Mouse (Mus musculus) B cell, adult 2 months (primary cell): Measurements from ENCODE around the gene Cfap99.

Experiments
- DNase-seq, 2 experiments: peaks; one replicate each; pipeline ENCODE4 v3.0.0; 2022

The Cfap99 gene

DNA sequence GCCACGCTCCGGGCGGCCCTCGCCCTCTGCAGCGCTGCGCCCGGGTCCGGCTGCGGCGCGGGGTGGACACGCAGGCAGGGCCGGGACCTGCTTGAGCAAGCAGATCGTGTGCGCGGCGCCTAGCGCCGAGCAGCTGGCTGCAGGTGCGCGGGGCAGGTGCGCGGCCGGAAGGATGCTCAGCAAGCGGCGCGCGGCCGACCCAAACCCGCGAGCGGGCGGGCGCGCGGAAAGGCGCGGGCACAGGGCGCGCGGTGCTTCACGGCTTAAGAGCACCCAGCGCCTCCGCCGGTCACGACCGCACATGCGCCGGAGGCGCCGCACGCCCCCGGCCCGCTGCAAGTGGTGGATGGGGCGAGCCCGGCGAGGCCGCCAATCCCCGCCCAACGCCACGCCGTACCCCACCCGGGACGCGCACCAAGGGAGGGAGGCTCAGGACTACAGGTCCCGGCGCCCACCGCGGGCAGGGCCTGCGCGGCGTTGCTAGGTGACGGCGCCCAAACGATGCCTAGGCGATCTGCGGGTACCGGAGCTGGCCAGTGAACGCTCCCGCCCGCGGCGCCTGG is at the start of gene Cfap99, which contains the start of gene Zfyve28:
TSS of gene Cfap99 (plus strand) at position 447 of the 563 bp plus-strand sequence.
TSS of gene Zfyve28 (minus strand) at position 296 of the 563 bp plus-strand sequence.
- DNase-seq, result peak; percentile 36 to 43

DNA sequence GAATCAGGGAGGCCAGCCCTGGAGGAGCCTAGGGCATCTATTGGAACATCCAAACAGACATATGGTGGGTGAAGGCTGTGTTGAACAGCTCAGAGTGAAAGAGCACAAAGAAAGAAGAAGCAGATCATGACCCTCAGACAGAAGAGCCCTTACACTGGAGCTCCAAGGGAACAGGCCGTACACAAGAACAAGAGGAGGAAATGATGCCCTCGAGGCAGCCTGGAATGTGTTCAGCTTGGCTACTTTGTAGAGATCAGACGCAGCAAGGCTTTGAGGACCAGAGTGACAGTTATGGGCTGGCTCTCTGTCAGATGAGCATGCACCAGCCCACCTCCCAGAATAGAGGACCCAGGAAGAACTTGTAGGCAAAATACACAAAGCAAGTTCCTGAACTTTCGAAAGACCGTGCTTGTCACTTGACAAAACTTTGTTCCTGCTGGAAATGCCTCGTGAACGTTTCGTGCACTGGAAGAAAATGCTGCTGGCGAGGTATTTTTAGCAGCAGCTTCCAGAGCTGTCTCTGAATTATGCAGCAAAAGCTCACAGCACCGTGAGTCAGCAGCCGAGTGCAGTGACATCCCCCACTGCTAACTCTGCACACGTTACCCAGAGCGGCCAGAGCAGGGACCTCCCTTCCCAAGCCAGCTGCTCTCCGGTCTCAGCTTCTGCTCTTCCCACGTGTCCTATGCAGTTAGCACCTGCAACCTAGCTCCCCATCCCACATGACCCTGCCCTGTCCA is 46.0 kb upstream of the Cfap99 start:
- DNase-seq, result no peak

DNA sequence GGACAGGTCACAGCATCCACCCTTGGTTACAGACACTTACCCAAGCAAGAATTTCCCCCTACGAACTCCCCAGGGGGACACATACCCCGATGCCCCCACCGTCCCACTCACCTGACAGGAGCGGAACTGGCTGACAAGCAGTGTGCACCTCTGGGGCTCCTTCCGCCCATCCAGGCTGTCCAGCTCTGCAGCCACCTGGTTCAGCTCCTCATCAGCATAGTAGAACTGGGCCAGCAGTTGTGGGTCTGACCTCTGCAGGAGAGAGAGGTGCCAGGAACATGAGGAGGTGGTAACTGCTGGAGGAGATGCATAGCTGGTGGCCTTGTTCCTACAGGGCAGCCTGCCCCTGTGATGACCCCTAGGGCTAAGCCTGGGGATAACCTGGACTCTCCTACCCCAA is 45.3 kb upstream of the Cfap99 start:
- DNase-seq, result no peak

DNA sequence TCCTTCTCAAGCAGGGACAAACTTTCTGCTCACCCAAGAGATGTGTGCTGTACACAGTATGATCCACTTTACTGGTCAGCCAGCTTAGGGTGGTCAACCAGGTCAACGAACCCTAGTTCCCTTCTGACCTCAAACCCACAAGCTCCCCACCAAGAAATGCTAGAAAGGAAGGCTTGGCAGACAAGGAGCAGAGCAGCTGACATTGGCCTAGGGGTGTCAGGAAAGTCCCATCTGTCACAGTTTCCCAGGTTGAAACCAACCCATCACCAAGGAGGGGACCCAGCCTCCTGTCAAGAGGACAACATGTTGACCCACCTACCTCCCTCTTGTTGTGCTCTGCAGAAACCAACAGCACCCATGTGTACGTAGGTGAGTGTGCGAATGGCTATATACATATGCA is 42.0 kb upstream of the Cfap99 start:
- no peak for DNase-seq

DNA sequence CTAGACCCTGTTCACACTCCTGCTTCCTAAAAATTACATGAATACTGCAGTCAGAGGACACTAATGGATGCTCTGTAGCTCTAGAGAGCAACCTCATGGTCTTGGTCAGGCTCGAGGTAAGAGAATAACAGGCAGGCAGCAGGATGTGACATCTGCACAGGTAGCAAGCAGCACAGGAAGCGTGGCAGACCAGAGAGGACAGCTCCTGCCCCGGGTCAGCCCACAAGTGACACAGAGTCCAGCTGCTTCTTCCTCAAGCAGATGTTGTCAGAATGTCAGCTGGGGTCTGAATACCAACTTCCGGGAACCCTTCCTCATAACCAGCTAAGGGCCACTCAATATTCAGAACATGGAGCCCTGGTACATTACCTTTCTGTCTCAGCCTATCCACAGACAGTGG is 39.3 kb upstream of the Cfap99 start:
- no peak for DNase-seq

DNA sequence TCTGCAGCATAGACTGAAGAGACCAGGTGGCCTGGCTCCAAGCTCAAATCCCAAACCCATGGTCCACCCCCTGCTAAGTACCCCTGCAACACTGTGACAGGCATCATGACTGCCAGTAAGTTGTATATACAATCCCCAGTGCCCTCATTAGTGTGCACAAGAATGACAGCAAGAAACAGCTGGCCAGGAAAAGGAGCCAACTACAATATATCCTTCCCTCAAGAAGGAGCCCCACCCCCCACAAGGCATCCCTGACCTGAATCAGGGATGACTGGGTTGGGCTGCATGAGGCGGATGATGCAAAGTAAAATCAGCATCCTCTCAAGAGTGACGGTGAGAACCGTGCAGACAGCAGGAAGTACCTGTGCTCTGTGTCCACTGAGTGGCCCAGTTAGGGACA is 38.3 kb upstream of the Cfap99 start:
- no peak for DNase-seq

DNA sequence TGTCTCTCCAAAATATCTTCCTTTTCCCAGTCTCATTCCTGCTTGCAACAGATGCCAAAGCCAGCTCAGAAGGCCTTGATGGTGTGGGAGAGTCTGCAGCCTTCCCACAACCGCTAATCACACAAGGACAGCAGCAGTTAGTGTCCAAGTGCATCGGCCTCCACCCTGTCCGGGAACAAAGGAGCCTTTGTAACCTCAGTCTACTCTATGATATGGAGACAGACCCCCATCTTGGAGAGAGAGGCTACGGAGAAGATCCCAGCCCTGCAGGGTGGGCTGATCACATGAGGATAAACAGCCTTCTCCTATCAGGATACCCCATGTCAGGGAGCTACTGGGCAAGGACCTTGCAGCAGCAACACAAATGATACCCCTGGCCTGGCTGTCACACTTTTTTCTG is 36.6 kb upstream of the Cfap99 start:
- DNase-seq, result no peak

DNA sequence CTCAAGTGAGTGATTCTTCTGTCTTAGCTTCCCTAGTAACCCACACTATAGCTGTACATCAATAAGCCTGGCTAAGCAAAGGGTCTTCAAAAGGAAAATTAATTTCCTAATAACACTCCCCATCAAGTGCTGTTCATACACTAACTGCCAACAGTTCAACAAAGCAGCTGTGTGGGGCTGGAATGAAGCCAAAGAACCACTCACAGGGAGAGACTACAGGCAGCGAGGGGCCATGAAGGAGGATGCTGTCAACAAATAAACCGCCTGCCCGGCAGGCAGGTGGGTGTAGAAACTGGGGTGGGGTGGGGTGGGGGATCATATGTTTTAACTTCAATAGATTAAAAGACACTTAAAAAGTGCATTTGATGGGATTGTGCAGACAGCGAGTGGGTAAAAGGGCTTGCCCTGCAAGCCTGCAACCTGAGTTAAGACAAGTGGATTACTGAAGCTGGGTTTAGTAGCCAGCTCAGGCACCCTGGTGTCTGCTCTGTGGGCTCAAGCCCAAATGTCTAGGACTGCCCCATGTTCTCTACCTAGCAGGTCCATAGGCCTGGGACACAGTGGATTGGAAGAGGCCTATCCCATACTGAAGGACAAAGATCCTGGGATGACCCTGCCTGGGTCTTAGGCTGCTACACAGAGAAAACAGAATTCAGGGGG is 36.0 kb upstream of the Cfap99 start:
- DNase-seq, result no peak

DNA sequence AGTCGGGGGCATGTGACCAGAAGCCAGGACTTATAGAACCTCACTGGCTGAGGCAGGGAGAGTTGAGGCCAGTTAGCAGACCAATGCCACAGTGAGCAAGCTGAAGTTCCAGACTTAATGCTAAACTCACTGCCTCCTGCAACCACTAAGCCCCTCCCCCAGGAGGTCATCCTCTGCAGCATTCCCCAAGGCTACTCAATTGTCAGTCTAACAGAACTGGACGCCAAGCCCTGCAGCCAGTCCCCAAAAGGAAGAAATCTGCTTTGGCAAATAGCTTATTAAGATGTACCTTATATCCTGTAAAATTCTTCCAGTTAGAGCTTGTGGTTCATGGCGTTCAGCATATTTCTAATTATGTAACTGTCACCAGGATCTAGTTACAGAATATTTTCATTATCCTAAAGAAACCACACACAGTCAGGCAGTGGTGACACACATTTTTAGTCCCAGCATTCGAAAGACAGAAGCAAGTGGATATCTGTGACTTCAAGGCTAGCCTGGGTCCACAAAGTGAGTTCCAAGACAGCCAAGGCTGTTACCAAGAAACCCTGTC is 35.4 kb upstream of the Cfap99 start:
- DNase-seq, result no peak

DNA sequence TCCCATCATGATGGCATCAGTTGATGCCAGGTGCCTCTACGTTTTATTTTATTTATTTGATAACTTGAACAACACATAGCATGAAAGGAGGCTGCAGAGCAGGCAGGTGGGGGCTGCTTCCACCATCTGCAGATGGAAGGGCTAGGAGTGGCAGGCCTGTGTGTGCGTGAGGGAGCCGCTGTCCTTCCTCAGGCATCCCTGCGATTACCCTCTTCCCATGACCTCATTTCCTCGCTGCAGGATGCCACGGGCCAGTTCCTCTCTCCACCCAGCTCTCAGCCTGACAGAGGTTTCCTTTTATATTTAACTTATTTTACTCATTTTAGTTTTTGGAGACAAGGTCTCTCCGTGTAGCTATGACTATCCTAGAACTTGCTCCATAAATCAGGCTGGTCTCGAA is 34.1 kb upstream of the Cfap99 start:
- no peak for DNase-seq

DNA sequence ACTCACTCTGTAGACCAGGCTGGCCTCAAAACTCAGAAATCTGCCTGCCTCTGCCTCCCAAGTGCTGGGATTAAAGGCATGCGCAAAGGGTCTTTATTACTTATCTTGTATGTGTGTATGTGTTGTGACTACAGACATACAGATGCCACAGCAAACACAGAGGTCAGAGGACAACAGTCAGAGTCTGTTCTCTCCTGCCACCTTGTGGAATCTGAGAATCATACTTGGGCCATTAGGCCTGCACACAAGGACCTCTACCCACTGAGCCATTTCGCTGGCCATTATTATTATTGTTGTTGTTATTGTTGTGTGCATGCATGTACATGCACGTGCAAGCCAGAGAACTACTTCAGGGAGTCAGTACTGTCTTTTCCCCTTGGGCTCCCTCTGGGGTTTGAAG is 33.2 kb upstream of the Cfap99 start:
- peak in 1 of 2 experiments; percentile 9 for DNase-seq

DNA sequence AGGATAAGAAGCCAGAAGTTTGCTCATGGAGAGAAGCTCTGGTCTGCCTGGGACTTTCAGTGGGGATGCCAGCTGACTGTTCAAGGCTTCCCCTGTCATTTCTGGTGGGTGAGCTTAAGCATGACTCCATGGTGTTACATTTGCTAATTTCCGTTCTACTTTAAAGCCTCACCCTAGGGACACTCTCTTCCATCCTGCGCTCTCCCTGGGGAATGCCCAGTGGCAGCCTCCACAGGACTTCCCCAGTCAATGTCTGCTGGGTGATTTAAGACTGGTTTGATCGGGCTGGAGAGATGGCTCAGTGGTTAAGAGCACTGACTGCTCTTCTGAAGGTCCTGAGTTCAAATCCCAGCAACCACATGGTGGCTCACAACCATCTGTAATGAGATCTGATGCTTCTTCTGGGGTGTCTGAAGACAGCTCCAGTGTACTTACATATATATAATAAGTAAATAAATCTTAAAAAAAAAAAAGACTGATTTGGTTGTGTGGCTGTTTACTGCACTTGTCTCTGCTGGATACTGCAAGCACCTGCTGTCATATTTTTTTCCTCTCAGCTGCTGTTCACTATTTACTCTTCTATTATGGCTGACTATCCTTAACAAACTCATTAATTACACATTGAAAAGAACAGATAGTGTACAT is 29.1 kb upstream of the Cfap99 start:
- DNase-seq, result peak; percentile 47 to 54

DNA sequence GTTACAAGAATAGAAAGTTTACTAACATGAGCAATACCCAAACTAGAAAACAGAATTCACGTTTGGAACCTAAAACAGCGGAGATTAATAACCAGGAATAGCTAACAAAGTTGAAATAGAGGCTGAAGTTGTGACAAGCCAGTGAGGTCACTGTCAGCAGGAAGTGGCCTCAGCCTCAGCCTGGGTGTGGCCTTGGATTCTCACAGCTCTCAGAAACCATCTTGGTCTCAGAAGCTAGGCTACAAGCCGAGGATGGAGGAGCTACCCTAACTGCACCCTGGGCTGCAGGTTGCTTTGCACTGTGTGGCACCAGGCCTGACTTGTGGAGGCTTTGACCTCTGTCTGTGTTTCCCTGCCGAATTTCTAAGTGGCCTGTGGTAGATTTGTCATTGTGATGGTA is 22.3 kb upstream of the Cfap99 start:
- no peak for DNase-seq

DNA sequence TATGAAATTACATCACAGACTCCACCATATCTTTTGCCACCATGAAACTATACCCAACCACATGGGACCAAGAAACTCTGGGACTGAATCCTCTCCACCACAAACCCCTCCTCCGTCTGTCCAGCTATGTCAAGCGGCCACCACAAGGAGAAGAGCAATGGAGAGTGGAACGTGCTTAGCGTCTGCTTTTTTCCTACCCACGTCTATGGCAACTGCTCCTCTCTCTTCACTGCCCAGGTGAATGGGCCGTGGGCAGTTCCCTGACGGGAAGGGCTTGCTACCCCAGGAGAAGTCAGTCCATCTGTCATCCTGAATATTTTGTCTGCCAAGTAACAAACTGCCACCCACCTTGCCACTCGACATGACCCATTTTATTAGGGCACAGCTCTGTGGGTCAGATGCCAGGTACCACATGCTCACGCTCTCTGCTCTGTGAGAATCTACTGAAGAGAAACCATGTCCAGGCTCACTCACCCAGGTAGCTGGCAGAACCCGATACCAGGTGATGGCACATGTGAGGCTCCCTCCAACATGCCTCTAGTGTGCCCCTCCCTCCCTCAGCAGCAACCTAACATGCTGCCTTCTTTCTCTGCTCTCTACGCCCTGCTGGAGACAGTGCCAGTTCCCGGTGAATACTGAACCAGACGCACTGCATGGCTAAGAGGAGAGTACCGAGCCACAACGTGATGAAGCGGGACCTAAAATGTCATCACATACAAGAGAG is 19.0 kb upstream of the Cfap99 start:
- DNase-seq, result no peak

DNA sequence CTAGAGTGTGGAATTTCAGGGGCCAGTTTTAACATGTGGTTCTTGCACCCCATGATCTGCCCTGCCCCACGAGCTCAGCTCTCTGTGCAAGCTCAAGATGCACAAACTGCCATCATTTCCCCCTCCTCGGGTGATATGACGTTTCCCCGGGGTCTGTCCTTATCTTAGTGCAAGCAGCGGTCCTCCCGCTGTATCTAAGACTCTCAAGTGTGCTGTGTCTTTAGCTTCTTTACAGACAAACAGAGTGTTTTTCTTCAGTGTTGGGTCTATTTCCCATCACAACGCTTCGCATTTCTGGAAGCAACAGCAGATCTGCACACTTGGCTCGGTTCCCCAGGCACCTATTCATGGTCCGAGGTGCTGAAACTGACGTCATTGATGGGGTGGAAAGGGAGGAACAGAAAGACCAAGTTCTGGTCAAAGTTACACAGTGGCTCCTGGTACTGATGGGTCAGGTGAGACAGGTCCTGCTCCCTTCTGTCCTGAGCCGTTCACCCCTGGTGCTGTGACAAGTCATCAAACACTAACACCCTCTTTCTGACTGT is 18.4 kb upstream of the Cfap99 start:
- no peak for DNase-seq

DNA sequence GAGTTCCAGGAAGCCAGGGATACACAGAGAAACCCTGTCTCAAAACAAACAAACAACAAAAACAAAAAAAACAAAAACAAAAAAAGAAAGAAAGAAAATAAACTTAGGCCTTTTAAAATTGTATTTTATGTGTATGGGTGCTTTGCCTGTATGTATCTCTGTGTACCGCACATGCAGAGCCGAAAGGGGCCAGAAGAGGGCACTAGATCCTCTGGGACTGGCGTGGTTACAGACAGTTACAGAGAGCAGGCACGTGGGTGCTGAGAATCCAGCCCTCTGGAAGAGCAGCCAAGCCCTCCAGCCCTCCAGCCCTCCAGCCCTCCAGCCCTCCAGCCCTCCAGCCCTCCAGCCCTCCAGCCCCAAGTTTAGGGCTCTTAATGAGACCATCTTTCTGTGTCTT is 16.7 kb upstream of the Cfap99 start:
- peak; percentile 61 to 63 for DNase-seq

DNA sequence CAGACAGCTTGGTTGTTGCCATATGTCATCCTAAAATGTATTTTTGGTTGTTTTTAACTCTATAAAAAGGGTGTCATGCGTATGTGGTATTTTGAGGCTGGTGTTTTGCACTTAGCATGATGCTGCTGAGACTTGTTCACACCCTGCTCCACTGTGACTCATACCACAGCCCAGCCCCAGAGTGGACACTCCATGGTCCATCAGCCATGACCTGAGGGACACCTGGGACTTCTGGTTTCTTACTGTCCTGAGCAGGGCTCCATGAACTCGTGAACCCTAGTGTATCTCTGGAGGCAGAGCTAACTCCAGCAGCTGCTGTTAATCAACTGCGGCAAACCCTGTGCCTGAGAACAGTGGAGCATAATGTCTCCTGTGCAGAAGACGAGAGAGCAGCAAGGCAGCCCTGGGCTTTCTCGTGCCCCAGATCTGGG is 15.1 kb upstream of the Cfap99 start:
- no peak for DNase-seq

DNA sequence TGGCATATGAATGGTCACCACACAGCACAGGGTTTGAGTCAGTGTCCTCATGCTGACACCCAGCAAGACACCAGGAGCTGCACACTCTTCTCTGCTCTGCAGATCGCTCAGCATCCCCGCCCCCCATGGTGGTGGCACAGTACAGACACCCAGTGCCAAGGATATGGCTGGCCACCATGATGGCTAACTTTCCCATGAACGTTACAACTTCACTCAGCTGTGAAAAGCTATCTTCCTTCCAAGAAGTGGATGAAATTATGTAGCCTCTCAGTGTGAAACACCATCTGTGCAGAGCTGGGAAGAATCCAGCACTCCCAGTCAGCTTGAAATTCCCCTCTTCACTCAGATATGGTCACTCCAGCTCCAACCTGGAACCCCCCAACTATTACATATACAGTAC is 14.1 kb upstream of the Cfap99 start:
- no peak for DNase-seq

DNA sequence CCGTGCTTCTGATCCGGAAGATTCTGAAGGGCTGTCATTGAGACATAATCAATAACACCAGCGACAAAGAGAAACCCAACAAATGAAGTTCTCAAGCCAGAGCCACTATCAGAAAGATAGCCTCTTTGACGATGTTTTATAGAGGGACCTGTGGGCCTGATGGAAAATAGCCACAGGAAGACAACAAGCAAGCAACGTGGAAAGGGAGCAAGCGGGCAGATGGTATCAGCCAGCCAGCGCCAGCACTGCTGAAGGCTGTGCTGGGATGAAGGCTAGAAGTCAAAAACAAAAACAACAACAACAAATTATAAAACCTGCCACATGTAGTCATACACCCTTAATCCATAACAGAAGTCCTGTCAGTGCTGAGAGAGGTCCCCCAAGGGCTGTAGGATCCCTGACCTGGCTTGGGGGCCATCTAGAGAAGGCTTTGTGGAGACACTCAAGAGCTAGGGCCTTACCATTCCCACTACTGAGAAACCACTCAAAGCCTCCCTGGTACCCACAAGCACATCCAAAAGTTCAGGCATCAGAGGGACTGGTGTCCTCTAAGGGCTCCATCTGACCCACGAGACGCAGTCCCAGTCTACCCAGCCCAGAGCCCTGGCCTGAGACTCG is 13.6 kb upstream of the Cfap99 start:
- DNase-seq, result no peak

DNA sequence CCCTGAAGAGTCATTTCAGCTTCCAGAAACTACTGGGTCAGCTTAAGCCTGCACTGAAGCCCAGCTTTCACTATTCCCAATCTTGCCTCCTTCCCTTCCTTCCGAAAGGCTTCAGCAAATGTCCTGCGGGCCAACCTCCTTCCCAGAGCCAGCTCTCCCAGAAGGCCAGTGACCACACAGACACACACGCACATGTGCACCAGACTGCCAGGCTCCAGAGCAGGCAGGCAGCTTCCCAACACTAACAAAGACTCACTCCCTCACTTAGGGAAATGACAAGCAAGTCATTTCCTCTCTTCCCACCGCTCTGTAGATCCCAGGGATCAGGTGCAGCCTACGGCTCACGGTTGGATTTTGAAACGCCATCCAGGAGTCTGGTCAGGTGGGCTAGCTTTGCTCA is 12.2 kb upstream of the Cfap99 start:
- no peak for DNase-seq

DNA sequence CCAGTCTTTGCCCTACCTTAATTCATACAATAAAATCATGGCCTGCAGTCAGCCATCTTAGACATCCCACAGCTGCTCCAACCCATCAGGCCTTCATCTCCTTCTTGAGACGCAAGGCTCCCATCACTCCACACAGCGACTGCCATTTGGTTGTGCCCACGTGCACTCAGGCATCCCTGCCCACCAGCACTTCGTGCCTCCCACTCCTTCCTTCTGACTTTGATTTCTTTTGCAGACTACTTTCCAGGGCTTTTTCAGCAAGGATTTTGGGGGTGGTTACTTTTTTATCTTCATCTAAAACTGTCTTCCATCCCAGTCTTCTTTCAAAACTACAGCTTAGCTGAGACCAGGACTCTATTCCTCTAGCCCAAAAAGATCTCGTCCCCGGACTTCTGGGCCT is 11.7 kb upstream of the Cfap99 start:
- no peak for DNase-seq

DNA sequence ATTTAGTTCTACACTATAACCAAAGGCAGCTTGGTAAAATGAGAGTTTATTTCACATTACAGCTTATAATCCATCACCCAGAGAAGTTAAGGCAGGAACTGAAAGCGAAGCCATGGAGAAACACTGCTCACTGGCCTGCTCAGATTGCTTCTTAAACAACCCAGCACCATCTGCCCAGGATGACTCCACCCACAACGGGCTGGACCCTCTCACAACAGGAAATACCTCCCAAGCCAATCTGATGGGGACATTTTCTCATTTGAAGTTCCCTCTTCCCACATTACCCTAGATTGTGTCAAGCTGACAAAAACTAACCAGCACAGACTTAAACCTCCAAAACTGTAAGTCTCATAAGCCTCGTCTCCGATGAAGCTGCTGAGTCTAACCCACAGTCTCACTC is 10.3 kb upstream of the Cfap99 start:
- DNase-seq, result no peak
